Mouse (Mus musculus): ENCODE data around the gene Borcs5.
"Not testable (repeated sequence)": the region's sequence is repeated elsewhere in the genome, so short reads cannot be mapped to it uniquely, and the experiment has no call there.

The Borcs5 gene

GRCm38 (mm10) chr6:134670881-134671411 lies 31.6 kb downstream of the Borcs5 start:
- DNase-seq (ENCODE audit: low spot score in 2 of 2), result no peak

GRCm38 (mm10) chr6:134673712-134674111 lies 34.4 kb downstream of the Borcs5 start:
- not testable (repeated sequence) for DNase-seq (ENCODE audit: low spot score in 2 of 2)

GRCm38 (mm10) chr6:134677504-134677903 lies 38.2 kb downstream of the Borcs5 start:
- no peak for DNase-seq (ENCODE audit: low spot score in 2 of 2)

GRCm38 (mm10) chr6:134678037-134678436 lies 38.7 kb downstream of the Borcs5 start:
- DNase-seq (ENCODE audit: low spot score in 2 of 2), result no peak

GRCm38 (mm10) chr6:134679330-134679729 lies 40.0 kb downstream of the Borcs5 start:
- not testable (repeated sequence) for DNase-seq (ENCODE audit: low spot score in 2 of 2)

GRCm38 (mm10) chr6:134684354-134684915 lies 45.1 kb downstream of the Borcs5 start:
- no peak for DNase-seq (ENCODE audit: low spot score in 2 of 2)

- DNase-seq (ENCODE audit: low spot score in 2 of 2), result no peak
These were observed 45.7 kb downstream of the Borcs5 start for GRCm38 (mm10) chr6:134685040-134685439.

GRCm38 (mm10) chr6:134685515-134685914 lies 46.2 kb downstream of the Borcs5 start:
- DNase-seq (ENCODE audit: low spot score in 2 of 2), result no peak

- DNase-seq (ENCODE audit: low spot score in 2 of 2), result no peak
These were observed 55.2 kb downstream of the Borcs5 start for GRCm38 (mm10) chr6:134694498-134694897.

GRCm38 (mm10) chr6:134694988-134695387 lies 55.7 kb downstream of the Borcs5 start:
- DNase-seq (ENCODE audit: low spot score in 2 of 2), result no peak

GRCm38 (mm10) chr6:134695625-134696024 lies 56.3 kb downstream of the Borcs5 start:
- no peak for DNase-seq (ENCODE audit: low spot score in 2 of 2)

GRCm38 (mm10) chr6:134696146-134696545 lies 56.8 kb downstream of the Borcs5 start:
- DNase-seq (ENCODE audit: low spot score in 2 of 2), result no peak

- DNase-seq (ENCODE audit: low spot score in 2 of 2), result no peak
These were observed 57.2 kb downstream of the Borcs5 start for GRCm38 (mm10) chr6:134696554-134696953.

GRCm38 (mm10) chr6:134698243-134698642 lies 58.9 kb downstream of the Borcs5 start:
- DNase-seq (ENCODE audit: low spot score in 2 of 2), result no peak

- DNase-seq (ENCODE audit: low spot score in 2 of 2), result no peak
These were observed 61.3 kb downstream of the Borcs5 start for GRCm38 (mm10) chr6:134700451-134701210.

GRCm38 (mm10) chr6:134701211-134701602 lies 61.9 kb downstream of the Borcs5 start:
- no peak for DNase-seq (ENCODE audit: low spot score in 2 of 2)

- no peak for DNase-seq (ENCODE audit: low spot score in 2 of 2)
These were observed 62.9 kb downstream of the Borcs5 start for GRCm38 (mm10) chr6:134702184-134702583.

GRCm38 (mm10) chr6:134703053-134703690 lies 63.9 kb downstream of the Borcs5 start:
- DNase-seq (ENCODE audit: low spot score in 2 of 2), result no peak

- DNase-seq (ENCODE audit: low spot score in 2 of 2), result no peak
These were observed 67.2 kb downstream of the Borcs5 start for GRCm38 (mm10) chr6:134706467-134706866.

- no peak for DNase-seq (ENCODE audit: low spot score in 2 of 2)
These were observed 70.7 kb downstream of the Borcs5 start for GRCm38 (mm10) chr6:134710020-134710419.

GRCm38 (mm10) chr6:134713321-134713720 lies 74.0 kb downstream of the Borcs5 start:
- no peak for DNase-seq (ENCODE audit: low spot score in 2 of 2)

GRCm38 (mm10) chr6:134713897-134714296 lies 74.6 kb downstream of the Borcs5 start:
- DNase-seq (ENCODE audit: low spot score in 2 of 2), result no peak

- no peak for DNase-seq (ENCODE audit: low spot score in 2 of 2)
These were observed 76.9 kb downstream of the Borcs5 start for GRCm38 (mm10) chr6:134716168-134716587.

Measured in frontal cortex, postnatal 14 days (tissue).